Mouse (Mus musculus): ENCODE results near the gene Mapkbp1.

The Mapkbp1 gene

DNA sequence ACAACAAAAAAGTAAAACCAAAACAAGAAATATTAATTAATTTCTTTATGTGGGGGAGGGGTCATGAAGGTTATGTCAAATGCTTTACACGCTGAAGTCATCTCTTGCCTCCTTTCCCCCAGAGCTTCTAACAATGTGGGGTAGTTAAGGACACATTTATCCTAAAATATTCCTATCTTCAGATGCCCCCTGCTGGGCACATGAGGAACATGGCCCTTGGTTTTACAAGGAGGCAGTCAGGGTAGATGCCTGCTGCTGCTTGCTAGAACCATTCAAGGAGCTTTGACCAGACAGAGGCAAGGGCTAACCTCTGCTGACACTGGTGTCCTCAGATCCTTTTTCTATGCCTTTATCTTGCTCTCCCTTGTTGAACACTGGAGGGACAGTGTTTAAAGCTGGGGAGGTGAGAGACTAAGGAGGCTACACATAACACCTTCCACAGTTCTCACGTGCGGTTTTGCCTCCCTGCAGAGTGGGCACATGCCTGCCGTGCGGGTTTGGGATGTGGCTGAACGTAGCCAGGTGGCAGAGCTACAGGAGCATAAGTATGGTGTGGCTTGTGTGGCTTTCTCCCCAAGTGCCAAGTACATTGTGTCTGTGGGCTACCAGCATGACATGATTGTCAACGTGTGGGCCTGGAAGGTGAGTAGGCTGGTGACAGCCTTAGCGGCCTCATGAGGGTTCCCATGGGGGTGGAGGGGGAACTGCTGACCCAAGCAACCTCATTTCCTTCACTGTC is 39.1 kb downstream of the Mapkbp1 start:
- DNase-seq, result peak; percentile 46

DNA sequence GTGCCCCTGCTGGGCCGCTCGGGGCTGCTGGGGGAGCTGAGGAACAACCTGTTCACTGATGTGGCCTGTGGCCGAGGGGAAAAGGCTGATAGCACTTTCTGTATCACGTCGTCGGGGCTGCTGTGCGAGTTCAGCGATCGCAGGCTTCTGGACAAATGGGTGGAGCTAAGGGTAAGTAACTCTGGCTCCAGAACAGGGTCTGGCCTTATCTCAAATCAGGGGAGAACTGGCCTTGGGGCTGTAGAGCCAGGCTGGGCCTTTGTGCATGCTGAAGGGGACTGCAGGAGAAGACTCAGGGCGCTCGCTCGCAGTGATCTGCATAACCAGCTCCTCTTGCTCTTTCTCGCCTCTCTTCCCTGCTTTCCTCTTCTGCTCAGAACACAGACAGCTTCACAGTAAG is 40.4 kb downstream of the Mapkbp1 start:
- DNase-seq, result no peak

DNA sequence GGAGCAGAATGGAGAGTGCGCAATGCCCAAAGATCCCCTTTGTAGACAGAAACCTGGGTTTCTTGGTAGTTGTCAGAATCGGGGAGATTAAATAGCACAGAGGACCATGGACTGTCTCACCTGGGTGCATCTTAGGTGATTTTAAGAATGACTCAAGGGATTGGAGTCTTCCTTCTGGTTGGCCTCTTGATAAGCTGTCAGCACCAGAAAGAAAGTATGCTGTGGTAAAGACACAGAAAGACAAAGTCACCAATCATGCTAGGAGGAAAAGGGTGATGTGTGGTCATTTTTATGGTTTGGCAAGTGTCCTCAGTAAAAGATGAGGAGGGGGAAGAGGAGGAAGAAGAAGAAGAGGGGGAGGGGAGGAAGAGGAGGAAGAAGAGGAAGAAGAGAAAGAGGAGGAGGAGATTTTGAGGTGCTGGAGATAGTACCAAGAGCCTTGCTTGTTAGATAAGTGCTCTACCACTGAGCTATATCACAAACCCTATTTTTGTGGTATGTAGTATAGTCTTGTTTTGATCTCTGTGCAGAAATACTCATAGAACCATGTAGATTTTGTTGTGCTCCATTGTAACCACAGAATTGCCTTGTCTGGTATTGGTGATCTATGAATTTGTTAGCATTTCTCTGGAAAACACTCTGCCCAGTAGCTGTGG is 41.5 kb downstream of the Mapkbp1 start:
- DNase-seq, result no peak

DNA sequence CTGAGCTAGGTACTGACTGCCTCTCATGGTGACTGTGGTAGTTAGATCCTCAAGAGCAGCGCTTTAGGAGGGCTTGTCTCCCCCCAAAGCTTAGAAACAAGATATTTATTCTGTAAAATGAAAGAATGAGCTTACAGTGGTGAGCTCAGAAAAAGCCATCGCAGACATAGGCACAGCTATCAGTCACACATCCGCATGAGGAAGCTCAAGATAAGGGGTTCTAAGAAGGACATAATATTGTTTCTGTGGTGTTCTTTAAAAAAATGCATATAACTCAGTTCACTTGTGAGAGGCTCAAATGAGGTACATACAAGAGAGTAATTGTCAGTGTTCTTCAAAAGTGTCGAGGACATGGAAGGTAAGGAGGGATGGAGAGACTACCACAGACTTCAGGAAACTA is 43.4 kb downstream of the Mapkbp1 start:
- DNase-seq, result no peak

DNA sequence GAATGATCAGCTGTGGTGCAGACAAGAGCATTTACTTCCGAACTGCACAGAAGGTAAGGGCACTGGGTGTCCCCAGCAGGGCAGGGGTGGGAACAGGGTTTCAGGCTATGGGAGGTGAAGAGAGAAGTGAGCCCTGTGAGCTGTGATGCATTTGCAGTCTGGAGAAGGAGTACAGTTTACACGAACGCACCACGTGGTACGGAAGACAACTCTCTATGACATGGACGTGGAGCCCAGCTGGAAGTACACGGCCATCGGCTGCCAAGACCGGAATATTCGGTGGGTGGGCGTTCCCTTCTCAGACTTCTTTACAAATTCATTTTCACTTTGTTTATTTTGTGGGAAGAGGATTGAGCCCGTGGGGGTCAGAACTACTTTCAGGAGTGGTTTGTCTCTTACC is 45.1 kb downstream of the Mapkbp1 start:
- no peak for DNase-seq

DNA sequence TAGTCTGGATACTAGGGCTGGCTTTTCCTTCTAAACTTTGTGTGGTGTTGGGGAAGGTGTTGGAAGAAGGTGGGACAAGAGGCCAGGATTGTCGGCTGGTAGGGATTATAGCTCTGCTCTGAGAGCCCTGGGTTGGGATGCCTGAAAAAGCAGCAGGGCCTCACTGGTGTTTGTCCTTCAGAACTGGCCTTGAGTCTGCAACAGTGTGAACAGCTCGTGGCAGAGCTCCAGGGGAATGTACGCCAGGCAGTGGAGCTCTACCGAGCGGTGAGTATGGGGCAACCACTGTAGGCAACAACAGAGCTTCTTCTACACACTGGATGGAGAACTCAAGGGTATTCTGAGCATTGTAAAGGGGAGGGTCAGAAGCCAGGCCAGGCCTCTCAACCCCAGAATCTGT is 51.8 kb downstream of the Mapkbp1 start:
- no peak for DNase-seq

DNA sequence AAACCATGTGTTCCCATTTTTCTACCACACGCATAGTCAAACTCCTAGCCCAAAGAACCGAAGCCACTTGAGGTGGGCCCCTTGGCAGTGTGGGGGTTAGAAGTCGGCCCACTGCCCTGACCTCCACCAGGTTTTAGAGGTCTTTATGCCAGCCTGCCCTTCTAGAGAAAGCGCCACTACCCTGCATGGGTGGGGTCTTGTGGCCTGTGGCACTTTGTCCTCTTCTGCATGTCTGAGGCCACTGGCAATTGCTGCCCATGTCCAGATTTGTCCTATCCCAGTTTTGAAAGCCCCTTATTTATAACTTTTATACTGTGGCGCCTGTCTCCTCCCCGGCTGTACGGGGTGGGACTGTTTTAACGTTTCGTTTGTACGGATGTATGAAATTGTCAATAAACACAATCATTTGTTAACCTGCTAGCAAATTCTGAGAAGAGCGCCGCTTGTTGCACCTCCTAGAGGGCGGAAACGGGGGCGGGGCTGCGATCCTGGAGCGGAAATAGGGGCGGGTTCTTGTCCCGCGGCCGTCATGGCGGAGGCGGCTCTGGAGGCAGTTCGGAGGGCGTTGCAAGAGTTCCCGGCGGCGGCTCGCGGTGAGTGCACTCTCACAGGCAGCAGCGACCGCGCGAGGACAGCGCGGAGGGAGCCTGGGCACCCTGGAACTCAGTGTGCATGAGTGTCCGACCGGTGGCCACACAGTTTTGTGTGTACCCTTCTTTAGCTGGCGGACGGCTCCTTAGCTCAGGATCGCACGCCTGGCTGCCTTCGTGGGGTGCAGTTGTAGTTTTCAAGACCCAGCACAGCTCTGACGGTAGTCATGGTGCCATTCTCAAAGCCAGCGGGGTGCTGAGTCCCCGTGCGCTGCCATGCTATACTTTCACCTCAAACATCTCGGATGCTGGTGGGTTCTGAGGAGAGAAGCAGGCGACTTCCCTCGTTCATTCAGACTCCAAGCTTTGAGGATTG is 54.8 kb downstream of the Mapkbp1 start, which contains the start of the genes Jmjd7 and Gm28042:
Gene Jmjd7 (plus strand): TSS at position 500 of the 966 bp plus-strand sequence.
Gene Gm28042 (plus strand): TSS at position 510 of the 966 bp plus-strand sequence.
- DNase-seq, result peak; percentile 87

DNA sequence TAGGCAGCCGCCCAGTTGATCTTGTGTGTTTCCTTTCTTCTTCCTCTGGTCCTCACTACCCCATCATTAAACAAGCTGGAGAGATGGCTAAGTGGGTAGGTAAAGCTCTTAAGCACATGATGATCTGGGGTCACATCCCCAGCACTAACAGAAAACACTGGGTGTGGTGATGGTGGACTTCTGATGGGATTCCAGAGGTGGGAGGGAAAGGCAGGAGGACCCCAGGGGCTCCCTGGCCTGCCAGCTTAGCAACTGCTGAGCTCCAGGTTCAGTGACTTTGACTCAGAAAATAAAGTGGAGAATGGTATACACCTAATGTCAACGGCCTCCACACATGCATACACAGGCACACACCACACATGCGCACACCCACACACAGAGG is 55.4 kb downstream of the Mapkbp1 start:
- DNase-seq, result no peak

DNA sequence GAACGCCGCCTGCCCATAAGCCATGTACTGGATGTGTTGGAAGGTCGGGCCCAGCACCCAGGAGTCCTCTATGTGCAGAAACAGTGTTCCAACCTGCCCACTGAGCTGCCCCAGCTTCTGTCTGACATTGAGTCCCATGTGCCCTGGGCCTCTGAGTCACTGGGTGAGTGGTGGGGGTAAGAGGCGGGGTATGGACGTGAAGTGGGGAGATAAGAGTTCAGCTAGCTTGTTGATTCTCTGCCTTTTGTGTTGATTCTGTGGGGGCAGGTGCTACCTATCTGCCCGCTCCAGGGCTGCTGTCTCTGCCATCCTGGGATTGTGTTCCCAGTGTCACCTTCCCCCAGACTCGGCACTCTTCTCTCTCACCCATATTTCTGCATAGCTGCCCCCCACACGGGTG is 57.9 kb downstream of the Mapkbp1 start:
- DNase-seq, result no peak

DNA sequence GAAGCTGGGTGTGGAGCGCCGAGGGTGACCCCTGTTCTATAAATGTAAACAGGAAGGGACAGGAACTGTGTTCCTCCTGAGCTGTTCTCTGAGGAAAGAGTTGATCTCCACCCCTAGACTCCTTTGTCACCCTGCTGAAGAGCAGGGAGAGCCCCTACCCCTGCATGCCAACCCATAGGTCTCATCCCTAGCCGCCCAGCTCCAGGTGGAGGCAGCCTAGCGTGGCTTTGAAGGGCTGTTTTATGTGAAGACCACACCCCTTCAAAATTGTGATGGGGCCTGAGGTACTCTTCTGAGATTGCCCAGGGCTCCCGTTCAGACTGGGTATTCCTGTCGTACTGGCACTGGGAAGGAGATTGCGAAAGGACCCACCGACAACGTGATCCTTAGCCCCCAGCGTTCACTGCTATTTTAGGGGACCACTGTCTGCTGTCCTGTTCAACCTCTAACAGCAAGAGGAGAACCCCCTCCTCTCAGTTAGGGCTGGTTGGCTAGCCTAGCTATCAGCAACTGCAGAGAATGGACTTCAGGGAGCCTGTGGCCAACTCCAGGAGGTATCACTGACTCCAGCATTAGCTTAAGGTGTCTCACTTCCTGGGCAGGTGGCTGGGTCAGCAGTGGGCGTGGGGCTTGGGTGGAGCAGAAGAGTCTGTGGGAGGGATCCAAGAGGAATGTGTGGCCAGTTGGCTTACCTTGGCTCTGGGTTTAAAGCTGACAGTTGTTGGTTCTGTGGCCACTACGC is 60.4 kb downstream of the Mapkbp1 start, which contains the start of gene Pla2g4b:
Gene Pla2g4b (plus strand): TSS at position 692 of the 742 bp plus-strand sequence.
- no peak for DNase-seq

DNA sequence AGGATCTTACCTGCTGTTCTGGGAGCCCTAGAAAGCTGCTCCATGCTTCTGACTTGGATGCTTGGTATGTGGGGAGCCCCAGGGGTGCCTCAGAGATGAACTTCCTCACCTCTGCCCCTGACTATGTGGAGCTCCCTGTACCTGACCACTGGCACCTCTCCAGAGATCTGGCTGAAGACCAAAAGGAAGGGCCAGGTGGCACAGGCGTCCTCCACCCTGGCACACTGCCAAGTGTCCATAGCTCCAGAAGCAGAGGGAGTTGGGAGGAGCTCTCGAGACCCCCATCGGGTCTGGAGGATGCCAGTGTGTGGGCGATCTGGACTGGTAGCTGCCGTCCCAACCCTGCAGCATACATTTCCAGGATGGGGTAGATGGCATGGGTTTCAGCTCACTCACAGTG is 61.2 kb downstream of the Mapkbp1 start:
- DNase-seq, result no peak

DNA sequence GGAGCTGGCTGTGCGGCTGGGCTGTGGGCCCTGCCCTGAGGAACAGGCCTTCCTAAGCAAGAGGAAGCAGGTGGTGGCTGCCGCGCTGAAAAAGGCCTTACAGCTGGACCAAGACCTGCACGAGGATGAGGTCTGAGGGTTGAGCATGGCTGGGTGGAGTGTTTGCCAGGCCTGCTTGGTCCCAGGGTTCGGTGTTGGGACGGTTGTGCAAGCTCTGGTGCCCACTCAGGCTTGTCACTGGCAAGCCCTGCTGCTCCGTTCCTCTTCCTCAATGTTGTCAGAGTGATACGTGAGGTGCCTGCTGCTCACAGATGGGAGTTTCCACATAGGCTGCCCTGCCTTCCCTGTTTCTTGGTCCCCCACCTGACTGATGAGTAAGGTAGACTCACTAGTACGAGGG is 65.2 kb downstream of the Mapkbp1 start:
- no peak for DNase-seq

DNA sequence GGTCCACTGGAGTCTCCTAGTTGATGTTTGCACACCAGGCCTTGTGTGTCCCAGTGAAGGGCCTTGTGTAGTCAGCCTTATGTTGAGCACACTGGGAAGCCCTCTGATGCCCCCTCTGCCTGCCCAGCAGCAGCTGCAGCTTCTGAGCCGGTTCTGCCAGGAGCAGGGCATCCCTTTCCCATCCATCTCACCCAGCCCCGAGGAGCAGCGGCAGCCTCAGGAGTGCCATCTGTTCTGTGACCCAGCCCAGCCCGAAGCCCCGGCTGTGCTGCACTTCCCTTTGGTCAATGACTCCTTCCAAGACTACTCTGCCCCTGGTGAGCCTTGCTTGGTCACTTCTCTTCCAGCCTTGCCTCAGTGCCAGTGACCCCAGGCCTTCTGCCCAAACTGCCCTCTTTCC is 68.5 kb downstream of the Mapkbp1 start:
- DNase-seq, result no peak

DNA sequence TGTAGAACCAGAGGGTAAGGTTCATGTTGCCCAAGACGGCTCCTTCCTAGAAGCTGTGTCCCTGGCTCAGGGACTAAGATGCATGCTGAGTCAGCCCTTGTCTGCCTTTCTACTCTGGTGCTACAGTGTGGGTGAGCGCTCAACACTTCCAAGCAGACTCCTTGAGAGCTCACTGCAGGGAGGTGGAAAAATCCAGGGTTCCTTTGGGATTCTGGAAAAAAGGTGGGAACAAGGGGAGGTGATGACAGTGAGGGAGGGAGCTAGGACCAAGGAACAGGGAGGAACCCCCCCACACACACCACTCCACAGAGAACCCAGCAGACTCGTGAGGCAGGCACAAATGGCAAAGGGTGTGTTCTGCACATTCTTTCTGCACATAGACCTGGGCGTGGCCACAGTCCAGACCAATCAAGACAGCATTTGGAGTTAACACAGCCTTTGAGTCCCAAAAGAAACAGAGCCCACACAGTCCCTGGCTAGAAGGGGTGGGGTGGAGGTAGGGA is 71.7 kb downstream of the Mapkbp1 start:
- peak; percentile 40 for DNase-seq

DNA sequence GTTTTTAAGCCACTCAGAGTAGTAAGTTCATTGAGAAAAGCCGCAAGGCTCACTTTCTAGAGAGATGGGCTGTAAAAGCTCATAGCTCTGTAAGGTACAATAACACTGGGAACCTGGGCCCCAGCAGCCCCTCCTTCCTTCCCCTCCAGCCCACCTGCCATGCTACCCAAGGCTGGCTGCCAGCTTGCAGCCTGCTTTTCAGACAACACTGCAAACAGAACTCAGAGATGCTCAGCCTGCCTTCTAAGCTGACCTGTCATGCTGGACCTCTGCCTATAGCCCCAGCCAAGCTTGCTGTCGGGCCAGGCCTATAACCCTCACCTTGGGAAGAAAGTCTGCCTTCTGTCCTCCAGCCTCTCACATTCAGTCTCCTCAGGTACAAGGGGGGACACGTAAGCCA is 72.2 kb downstream of the Mapkbp1 start:
- no peak for DNase-seq

DNA sequence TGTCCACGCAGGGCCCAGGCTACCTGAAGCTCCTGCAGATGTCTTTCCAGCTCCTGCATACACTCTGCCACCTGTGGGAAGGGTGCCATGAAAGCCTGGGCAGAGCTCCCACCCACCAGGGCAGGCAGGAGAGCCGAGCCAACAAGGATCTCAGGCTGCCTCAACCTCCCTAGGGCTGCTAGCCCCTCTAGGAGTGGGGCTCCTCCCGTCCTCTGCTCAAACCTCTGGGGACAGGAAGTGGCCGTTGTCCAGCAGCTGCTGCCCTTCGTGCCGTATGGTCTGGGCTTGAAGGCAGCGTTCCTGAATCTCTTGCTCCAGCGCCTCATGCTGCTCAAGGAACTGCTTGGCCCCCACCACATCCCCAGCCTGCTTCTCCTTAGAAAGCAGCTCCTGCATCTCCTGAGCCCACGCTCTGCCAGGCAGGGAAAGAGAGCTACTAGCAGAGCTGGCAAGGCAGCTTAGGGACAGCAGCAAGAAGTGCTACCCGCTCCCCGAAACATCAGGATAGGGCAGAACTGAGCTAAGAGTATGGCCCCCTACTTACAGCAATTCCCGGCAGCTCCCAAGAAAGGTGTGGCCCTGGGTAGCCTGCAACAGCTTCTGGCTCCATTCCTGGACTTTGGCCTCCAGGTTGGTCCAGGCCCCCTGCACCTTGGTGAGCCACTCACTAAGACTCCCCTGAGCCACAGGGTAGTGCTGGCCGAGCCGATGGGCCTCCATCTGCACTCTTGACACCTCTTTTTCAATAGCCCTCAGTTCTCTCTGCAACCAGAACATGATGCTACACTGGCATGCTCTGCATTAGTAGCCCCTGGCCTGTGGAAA is 74.2 kb downstream of the Mapkbp1 start:
- peak; percentile 47 for DNase-seq

DNA sequence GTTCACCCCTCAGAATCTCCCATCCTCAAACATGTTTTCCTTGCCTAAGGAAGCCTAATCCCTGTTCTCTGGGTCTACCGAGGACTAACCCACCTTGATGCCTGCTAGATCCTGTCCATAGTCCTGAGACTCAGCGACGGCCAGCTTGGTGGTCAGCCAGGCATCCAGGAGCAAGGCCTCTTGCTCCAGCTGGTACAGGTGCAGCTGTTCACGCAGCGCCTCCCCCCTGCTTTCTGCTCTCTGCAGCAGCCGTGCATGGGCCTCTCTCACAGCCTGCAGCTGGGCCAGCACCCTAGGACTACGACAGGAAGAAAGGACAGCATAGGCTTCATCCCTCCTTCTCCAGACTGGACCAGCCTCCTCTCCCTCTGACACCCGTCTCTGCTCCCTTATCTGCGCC is 75.7 kb downstream of the Mapkbp1 start:
- no peak for DNase-seq

DNA sequence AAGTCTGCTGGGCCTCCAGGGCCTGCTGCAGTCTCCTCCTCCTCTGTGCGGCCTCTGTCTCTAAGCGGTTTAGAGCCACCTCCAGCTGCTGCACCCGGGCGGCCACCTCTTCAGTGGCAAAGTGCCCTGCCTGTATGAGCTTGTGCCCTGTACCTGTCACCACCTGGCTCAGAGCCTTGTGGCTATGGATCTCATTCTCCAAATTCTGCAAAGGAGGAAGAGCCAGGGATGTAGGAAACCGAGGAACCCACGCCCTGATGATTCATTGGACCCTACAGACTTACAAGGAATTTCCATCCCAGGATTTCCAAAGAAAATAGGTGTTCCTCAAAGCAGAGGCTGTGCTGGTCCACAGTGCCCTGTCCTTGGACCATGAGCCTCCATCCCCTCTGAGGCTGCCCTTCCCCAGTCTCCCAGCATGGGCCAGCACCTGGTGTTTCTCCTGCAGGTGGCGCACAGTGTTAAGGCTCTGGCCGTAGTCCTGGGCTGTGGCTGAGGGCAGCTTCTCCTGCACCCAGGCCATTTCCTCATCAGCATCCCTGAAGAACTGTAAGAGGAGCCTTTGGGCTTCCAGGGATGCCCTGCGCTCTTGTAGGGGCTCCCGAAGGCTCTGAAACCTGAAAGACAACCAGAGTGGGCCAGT is 77.3 kb downstream of the Mapkbp1 start:
- no peak for DNase-seq

DNA sequence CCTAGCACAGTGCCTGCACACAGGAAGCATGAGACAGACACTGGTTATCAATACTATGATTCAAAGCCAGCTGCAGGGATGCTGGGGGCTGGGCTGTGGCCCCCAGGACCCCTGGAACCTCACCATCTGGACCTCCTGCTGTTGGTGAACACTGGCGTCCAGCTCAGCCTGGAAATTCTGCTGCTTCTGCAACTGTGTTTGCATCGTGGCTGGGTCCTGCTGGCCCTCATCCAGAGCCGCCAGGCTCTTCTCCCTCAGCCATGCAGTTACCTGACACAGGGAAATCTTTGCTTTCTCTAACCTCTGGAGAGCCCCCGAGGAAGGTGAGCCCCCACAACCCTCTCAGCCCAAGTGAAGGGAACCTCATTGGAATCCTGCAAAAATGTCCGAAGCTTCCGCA is 78.9 kb downstream of the Mapkbp1 start:
- DNase-seq, result no peak

DNA sequence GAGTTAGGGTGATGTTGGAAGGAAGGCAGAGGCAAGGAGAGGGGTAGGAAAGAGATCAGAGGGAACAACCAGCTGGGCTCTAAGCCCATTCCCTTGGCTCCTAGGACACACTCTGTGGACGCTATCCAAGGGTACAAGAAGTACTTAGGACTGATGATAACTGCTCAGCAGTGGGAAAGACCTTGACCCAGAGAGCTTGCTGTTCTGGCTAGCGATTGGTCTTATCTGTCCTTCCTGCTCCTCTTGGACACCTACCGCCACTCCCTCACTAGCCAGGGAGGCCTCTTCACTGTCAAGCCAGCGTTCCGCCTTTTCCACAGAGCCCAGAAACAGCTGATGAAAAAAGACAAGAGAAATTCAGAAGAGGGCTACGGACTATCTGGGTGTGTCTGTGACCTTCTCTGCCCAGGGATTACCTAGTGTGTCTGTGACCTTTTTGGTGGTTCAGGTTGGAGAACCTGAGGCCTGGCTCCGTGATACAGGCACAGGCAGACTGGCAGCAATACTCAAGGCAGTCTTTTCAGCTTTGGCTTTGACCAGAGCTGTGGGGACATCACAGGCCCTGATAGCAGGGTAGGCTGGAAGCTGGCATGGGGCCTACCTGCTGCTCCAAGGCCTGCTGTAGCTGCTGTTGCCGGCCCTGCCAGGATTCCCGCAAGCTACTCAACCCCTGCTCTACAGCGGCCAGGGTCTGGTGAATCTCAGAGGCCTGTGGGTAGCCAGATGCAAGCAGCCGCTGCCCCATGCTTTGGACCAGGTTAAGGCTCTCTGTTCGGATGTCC is 82.5 kb downstream of the Mapkbp1 start:
- DNase-seq, result no peak

All from layer of hippocampus, adult 9-11 months (tissue).